Mouse (Mus musculus): ENCODE results near the gene Olfr1047.
"Not testable (repeated sequence)": the region's sequence is repeated elsewhere in the genome, so short reads cannot be mapped to it uniquely, and the experiment has no call there.

Gene Olfr1047

GRCm38 (mm10) chr2:86231301-86231700 lies at the start of gene Olfr1047:
Olfr1047 (minus strand) TSS chr2:86231401.
- DNase-seq (ENCODE audit: low spot score in 2 of 2): no peak

GRCm38 (mm10) chr2:86278988-86279387 lies 47.8 kb upstream of the Olfr1047 start, which contains the start of gene Olfr1051:
Olfr1051 (minus strand) TSS chr2:86279088.
- not testable (repeated sequence) for DNase-seq (ENCODE audit: low spot score in 2 of 2)

GRCm38 (mm10) chr2:86258228-86258627 lies 27.0 kb upstream of the Olfr1047 start, which contains the start of gene Olfr1049:
Olfr1049 (minus strand) TSS chr2:86258328.
- DNase-seq (ENCODE audit: low spot score in 2 of 2): not testable (repeated sequence)

- DNase-seq (ENCODE audit: low spot score in 2 of 2): no peak
Observed at GRCm38 (mm10) chr2:86240189-86240588, 9.0 kb upstream of the Olfr1047 start, which contains the start of gene Olfr1048. Olfr1048 (minus strand) TSS chr2:86240289.

GRCm38 (mm10) chr2:86219214-86219613 lies 12.0 kb downstream of the Olfr1047 start, which contains the start of gene Olfr1046:
Olfr1046 (minus strand) TSS chr2:86219314.
- DNase-seq (ENCODE audit: low spot score in 2 of 2): no peak

GRCm38 (mm10) chr2:86202909-86203308 lies 28.3 kb downstream of the Olfr1047 start, which contains the start of gene Olfr1045:
Olfr1045 (minus strand) TSS chr2:86203009.
- no peak for DNase-seq (ENCODE audit: low spot score in 2 of 2)

- no peak for DNase-seq (ENCODE audit: low spot score in 2 of 2)
Observed at GRCm38 (mm10) chr2:86195863-86196262, 35.3 kb downstream of the Olfr1047 start.

- no peak for DNase-seq (ENCODE audit: low spot score in 2 of 2)
Observed at GRCm38 (mm10) chr2:86185583-86185982, 45.6 kb downstream of the Olfr1047 start, which contains the start of gene Olfr52. Olfr52 (minus strand) TSS chr2:86185683.

- DNase-seq (ENCODE audit: low spot score in 2 of 2): no peak
Observed at GRCm38 (mm10) chr2:86179950-86180349, 51.3 kb downstream of the Olfr1047 start.

GRCm38 (mm10) chr2:86177720-86178119 lies 53.5 kb downstream of the Olfr1047 start, which contains the start of gene Olfr1044:
Olfr1044 (minus strand) TSS chr2:86177820.
- DNase-seq (ENCODE audit: low spot score in 2 of 2): no peak
